Mouse (Mus musculus) liver, adult 2 months (tissue): ENCODE measurements around the gene Robo2. TPM values are rescaled to one million over a fixed set of nuclear protein-coding genes. Genes with fewer than 3 reads are reported as not detected.

Source experiments
- DNase-seq: peaks from one replicate; pipeline ENCODE4 v3.0.0-alpha.2; 2011; ENCODE audit warnings: low read depth, low spot score; ENCODE audit errors: extremely low read depth
- H3K27ac ChIP-seq: fragments of 200-500 bp; replicated peaks from 2 replicates; pipeline ENCODE4 v1.5.1; 2012; ENCODE audit warnings: low read depth, mild to moderate bottlenecking, control low read depth, inconsistent platforms, low read length; ENCODE audit not compliant: insufficient read depth
- H3K27me3 ChIP-seq: fragments of 200-500 bp; 2 replicates; pipeline ENCODE4 v1.6.1; 2012; ENCODE audit warnings: mild to moderate bottlenecking, moderate library complexity, low read length, inconsistent platforms; ENCODE audit not compliant: control insufficient read depth, insufficient read depth
- H3K36me3 ChIP-seq: fragments of 200-500 bp; 2 replicates; pipeline ENCODE4 v1.6.1; 2012; ENCODE audit warnings: low read length, inconsistent platforms; ENCODE audit not compliant: control insufficient read depth, insufficient read depth
- H3K4me1 ChIP-seq: fragments of 200-500 bp; 2 replicates; pipeline ENCODE4 v1.6.1; 2011; ENCODE audit warnings: low read length; ENCODE audit not compliant: control insufficient read depth, insufficient read depth
- H3K4me3 ChIP-seq: fragments of 200-500 bp; 2 replicates; pipeline ENCODE4 v1.5.1; 2011; ENCODE audit warnings: low read depth, mild to moderate bottlenecking, control low read depth, low read length, moderate library complexity; ENCODE audit not compliant: insufficient read depth
- H3K79me2 ChIP-seq: fragments of 200-500 bp; 2 replicates; pipeline ENCODE4 v1.6.1; 2012; ENCODE audit warnings: inconsistent platforms, mild to moderate bottlenecking, low read length, moderate library complexity; ENCODE audit not compliant: control insufficient read depth, insufficient read depth
- H3K9ac ChIP-seq: fragments of 200-500 bp; 2 replicates; pipeline ENCODE4 v1.6.1; 2012; ENCODE audit warnings: low read depth, mild to moderate bottlenecking, control low read depth, inconsistent platforms, low read length
- CTCF ChIP-seq: fragments of 200-500 bp; IDR thresholded peaks from 2 replicates; pipeline ENCODE4 v1.5.1; 2011; ENCODE audit warnings: low read depth, low read length, control low read depth
- POLR2A ChIP-seq: fragments of 200-500 bp; IDR thresholded peaks from 2 replicates; pipeline ENCODE4 v1.6.1; 2011; ENCODE audit warnings: low read length, control low read depth; ENCODE audit not compliant: insufficient read depth; ENCODE audit errors: extremely low read depth
- WGBS: fragments of 180-500 bp; shearing (Covaris S2); methylation state at CpG from one replicate; pipeline ENCODE4 v1.1.7; 2018; 5-methylcytosine and 5-hydroxymethylcytosine counted together
- polyA plus RNA-seq: library from polyadenylated mRNA; depleted of rRNA; stranded (reverse); fragments of >200 nt; gene quantifications from 2 replicates; pipeline ENCODE4 v1.2.3, GENCODE M21; 2012
- total RNA-seq: library from RNA; depleted of rRNA; stranded (reverse); fragments of >200 nt; gene quantifications from 2 replicates; pipeline ENCODE4 v1.2.3, GENCODE M21; 2014

Gene Robo2
- total and polyA plus RNA-seq, 2 experiments = 1.2 to 2.8 TPM

- no peak for TF ChIP-seq CTCF
- no peak for TF ChIP-seq POLR2A
- Histone ChIP-seq H3K4me3 (no peak overlapping the region), H3K36me3 (no peaks in the 10 kb centered on the region), H3K4me1 (no peaks in the 10 kb centered on the region), H3K27ac (no peak overlapping the region), H3K27me3 (no peaks in the 10 kb centered on the region), H3K9ac (no peak overlapping the region), H3K79me2 (no peaks in the 10 kb centered on the region)
- WGBS = 85% methylated on average over 13 of the region's 13 CpGs
- no peak for DNase-seq
Observed at GRCm38 (mm10) chr16:74215791-74216190, 195.8 kb downstream of the Robo2 start.

GRCm38 (mm10) chr16:74200705-74201104 is 210.9 kb downstream of the Robo2 start:
- no peaks in the 10 kb centered on the region for H3K36me3 ChIP-seq
- H3K27ac ChIP-seq = no peak overlapping the region
- DNase-seq = no peak
- TF ChIP-seq CTCF = no peak
- TF ChIP-seq POLR2A = no peak
- no peak overlapping the region for H3K9ac ChIP-seq
- H3K4me3 ChIP-seq = no peak overlapping the region
- 83% methylated on average over 5 of the region's 5 CpGs for WGBS
- H3K79me2 ChIP-seq = no peaks in the 10 kb centered on the region
- no peaks in the 10 kb centered on the region for H3K27me3 ChIP-seq
- H3K4me1 ChIP-seq = no peaks in the 10 kb centered on the region

- TF ChIP-seq POLR2A (no peak), CTCF (no peak)
Observed at GRCm38 (mm10) chr16:74200024-74200703, 211.5 kb downstream of the Robo2 start.

GRCm38 (mm10) chr16:74192979-74193554 is 218.6 kb downstream of the Robo2 start:
- no peak overlapping the region for H3K4me3 ChIP-seq
- no peaks in the 10 kb centered on the region for H3K79me2 ChIP-seq
- H3K9ac ChIP-seq = no peak overlapping the region
- no peaks in the 10 kb centered on the region for H3K36me3 ChIP-seq
- WGBS = 86% methylated on average over 8 of the region's 8 CpGs
- no peak overlapping the region for H3K27ac ChIP-seq
- no peak for TF ChIP-seq CTCF
- TF ChIP-seq POLR2A = no peak
- H3K4me1 ChIP-seq = no peaks in the 10 kb centered on the region
- no peaks in the 10 kb centered on the region for H3K27me3 ChIP-seq
- DNase-seq = no peak

More at GRCm38 (mm10) chr16:74200024-74200703, 211.5 kb downstream of the Robo2 start:
- no peak overlapping the region for H3K27ac ChIP-seq
- no peak overlapping the region for H3K9ac ChIP-seq
- no peak for DNase-seq
- no peaks in the 10 kb centered on the region for H3K36me3 ChIP-seq
- H3K4me3 ChIP-seq = no peak overlapping the region
- H3K79me2 ChIP-seq = no peaks in the 10 kb centered on the region
- H3K27me3 ChIP-seq = no peaks in the 10 kb centered on the region
- H3K4me1 ChIP-seq = no peaks in the 10 kb centered on the region
- 70% methylated on average over 1 of the region's 1 CpGs for WGBS

- no peaks in the 10 kb centered on the region for H3K4me1 ChIP-seq
- no peaks in the 10 kb centered on the region for H3K27me3 ChIP-seq
- no peak for DNase-seq
- H3K27ac ChIP-seq = no peak overlapping the region
- WGBS = 77% methylated on average over 2 of the region's 2 CpGs
- H3K4me3 ChIP-seq = no peak overlapping the region
- no peaks in the 10 kb centered on the region for H3K36me3 ChIP-seq
- no peak for TF ChIP-seq POLR2A
- no peak for TF ChIP-seq CTCF
- no peaks in the 10 kb centered on the region for H3K79me2 ChIP-seq
- no peak overlapping the region for H3K9ac ChIP-seq
Observed at GRCm38 (mm10) chr16:74191621-74192020, 220.0 kb downstream of the Robo2 start.

- Histone ChIP-seq H3K36me3 (no peaks in the 10 kb centered on the region), H3K79me2 (no peaks in the 10 kb centered on the region), H3K27me3 (no peaks in the 10 kb centered on the region), H3K9ac (no peak overlapping the region), H3K27ac (no peak overlapping the region), H3K4me3 (no peak overlapping the region), H3K4me1 (no peaks in the 10 kb centered on the region)
- 68% methylated on average over 3 of the region's 3 CpGs for WGBS
- TF ChIP-seq POLR2A (no peak), CTCF (no peak)
- no peak for DNase-seq
Observed at GRCm38 (mm10) chr16:74182509-74183113, 229.0 kb downstream of the Robo2 start.
